10 mouse cellular contexts compared by ENCODE assay signal in the genomic region with DNA sequence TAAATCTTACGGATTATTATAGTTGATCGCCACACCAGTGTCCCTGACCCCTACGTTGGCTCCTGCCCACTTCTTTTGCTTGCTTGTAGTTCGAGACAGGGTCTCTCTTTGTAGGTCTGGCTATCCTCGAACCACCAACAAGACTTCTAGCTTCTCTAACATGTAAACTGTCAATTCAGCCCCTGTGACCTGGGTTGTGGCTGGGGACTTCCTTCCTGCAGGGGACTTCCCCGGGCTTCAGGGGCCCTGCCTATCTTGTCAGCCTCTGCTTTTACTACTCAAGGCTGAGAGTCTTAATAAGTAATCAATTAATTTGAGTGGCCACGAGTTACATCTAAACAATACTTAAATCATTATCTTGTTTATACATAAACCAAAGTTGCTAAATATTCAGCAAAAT.
DNase-seq lines count a peak whose midpoint lies in the region; ATAC-seq lines count a peak whose summit lies in the region.
"Had no signal": no experiment of that assay in that cellular context is flagged by ENCODE, and none has a peak within 500 bp of the region (broad histone marks: within the 10 kb centered on the region; RNA-seq: fewer than 3 reads in every experiment).

No protein-coding gene starts in this region.

- 60% methylated on average over 7 of the region's 7 CpGs for WGBS in heart, embryonic 12.5 days

- H3K9me3 ChIP-seq in heart, embryonic 12.5 days (replicated peaks), result no peaks in the 10 kb centered on the region
- H3K9me3 ChIP-seq: midbrain, embryonic 12.5 days had no signal

- peaks cover 67% of the 10 kb centered on the region for H3K4me1 ChIP-seq in heart, embryonic 12.5 days (replicated peaks)

- intact Hi-C loops in heart, postnatal 10 days (cut with DNase I), result no loop called here

- H3K27me3 ChIP-seq in heart, embryonic 12.5 days (replicated peaks), result no peaks in the 10 kb centered on the region

- H3K36me3 ChIP-seq in heart, embryonic 12.5 days, result no peaks in the 10 kb centered on the region
- H3K36me3 ChIP-seq: midbrain, embryonic 12.5 days had no signal

- no peak for DNase-seq in heart, postnatal 10 days
- DNase-seq in CD4-positive helper T cell, adult 2 months (ENCODE audit: low read depth, low spot score), result peak; percentile 86
- no peak for DNase-seq in Muller cell, postnatal 12 days (ENCODE audit: inconsistent ontology term)
- no peak for DNase-seq in left cerebral cortex, adult 8-10 months (ENCODE audit: low spot score in 2 of 2)
- no peak for DNase-seq in lung, postnatal 25 days (ENCODE audit: low spot score)

- 0 out of 2 replicates have a peak overlapping the region, but pooled peaks have one; percentile 18 for H3K4me2 ChIP-seq in heart, embryonic 12.5 days
- H3K4me2 ChIP-seq: midbrain, embryonic 12.5 days had no signal

- no peak overlapping the region for H3K4me3 ChIP-seq in heart, embryonic 12.5 days
- H3K4me3 ChIP-seq: midbrain, embryonic 12.5 days had no signal

- no peak for ATAC-seq in heart, embryonic 12.5 days (ENCODE audit: insufficient number of reproducible peaks, low FRiP score)
- peak; percentile 17 for ATAC-seq in granulocyte monocyte progenitor cell, adult 5-6 weeks (replicated peaks; ENCODE audit: poor library complexity, severe bottlenecking)
- peak; percentile 50 for ATAC-seq in neutrophil, adult 5-6 weeks (ENCODE audit: extremely low read depth, insufficient number of reproducible peaks, low FRiP score, poor library complexity, severe bottlenecking)
- ATAC-seq: forebrain, embryonic 14.5 days had no signal

- H3K9ac ChIP-seq in heart, embryonic 12.5 days, result no peak overlapping the region
- H3K9ac ChIP-seq: midbrain, embryonic 12.5 days had no signal

- peak overlapping the region; percentile 66 for H3K27ac ChIP-seq in heart, embryonic 12.5 days (ENCODE audit: poor library complexity, severe bottlenecking)
- H3K27ac ChIP-seq: midbrain, embryonic 12.5 days had no signal
